Mouse (Mus musculus) intestine, postnatal 0 days (tissue): ENCODE measurements around the gene Orm1. TPM values are rescaled to one million over a fixed set of nuclear protein-coding genes. Genes with fewer than 3 reads are reported as not detected.

Experiments used
- ATAC-seq: fragments of 200-750 bp; cut with Nextera tagmentation; 2 replicates; pipeline ENCODE4 v1.8.0; 2017; ENCODE audit warnings: mild to moderate bottlenecking, moderate TSS enrichment, moderate library complexity
- H3K27ac ChIP-seq: fragments of 300-500 bp; sonication (generic); 2 replicates; pipeline ENCODE4 v1.5.1; 2014; ENCODE audit warnings: mild to moderate bottlenecking, low read depth, low read length, moderate library complexity
- H3K27me3 ChIP-seq: fragments of 300-500 bp; sonication (generic); replicated peaks from 2 replicates; pipeline ENCODE4 v1.6.1; 2014; ENCODE audit warnings: low read length, mixed read lengths; ENCODE audit not compliant: control insufficient read depth, insufficient read depth
- H3K36me3 ChIP-seq: fragments of 300-500 bp; sonication (generic); 2 replicates; pipeline ENCODE4 v1.6.1; 2014; ENCODE audit warnings: mild to moderate bottlenecking, moderate library complexity; ENCODE audit not compliant: control insufficient read depth, insufficient read depth
- H3K4me1 ChIP-seq: fragments of 300-500 bp; sonication (generic); replicated peaks from 2 replicates; pipeline ENCODE4 v1.6.1; 2014; ENCODE audit warnings: antibody characterized with exemption, low read length, mixed read lengths; ENCODE audit not compliant: control insufficient read depth, insufficient read depth
- H3K4me2 ChIP-seq: fragments of 300-500 bp; sonication (generic); replicated peaks from 2 replicates; pipeline ENCODE4 v1.6.1; 2014; ENCODE audit warnings: low read depth, mild to moderate bottlenecking, moderate library complexity
- H3K4me3 ChIP-seq: fragments of 300-500 bp; sonication (generic); 2 replicates; pipeline ENCODE4 v1.5.1; 2014; ENCODE audit warnings: low read depth, low read length
- H3K9ac ChIP-seq: fragments of 300-500 bp; sonication (generic); 2 replicates; pipeline ENCODE4 v1.6.1; 2014; ENCODE audit warnings: mild to moderate bottlenecking, low read depth, low read length
- H3K9me3 ChIP-seq: fragments of 300-500 bp; sonication (generic); 2 replicates; pipeline ENCODE4 v1.6.1; 2016; ENCODE audit warnings: mixed run types; ENCODE audit not compliant: control insufficient read depth
- CTCF ChIP-seq: sonication (generic); IDR thresholded peaks from 2 replicates; pipeline ENCODE4 v1.5.1; 2016; ENCODE audit warnings: low read depth, mild to moderate bottlenecking, control low read depth, antibody characterized with exemption, moderate library complexity
- WGBS: fragments of 180-500 bp; shearing (Covaris S2); extraction: QIAGEN DNeasy Blood & Tissue Kit; methylation state at CpG from one replicate; pipeline ENCODE4 v1.1.7; 2014; 5-methylcytosine and 5-hydroxymethylcytosine counted together
- polyA plus RNA-seq: library from polyadenylated mRNA; unstranded; fragments of >200 nt; fragmentation: Nextera tagmentation; extraction: Ambion mirVana; gene quantifications from 2 replicates; pipeline ENCODE4 v1.2.1, GENCODE M21; 2015

The Orm1 gene
- polyA plus RNA-seq, 1 experiment from 2014 or later: not detected

DNA sequence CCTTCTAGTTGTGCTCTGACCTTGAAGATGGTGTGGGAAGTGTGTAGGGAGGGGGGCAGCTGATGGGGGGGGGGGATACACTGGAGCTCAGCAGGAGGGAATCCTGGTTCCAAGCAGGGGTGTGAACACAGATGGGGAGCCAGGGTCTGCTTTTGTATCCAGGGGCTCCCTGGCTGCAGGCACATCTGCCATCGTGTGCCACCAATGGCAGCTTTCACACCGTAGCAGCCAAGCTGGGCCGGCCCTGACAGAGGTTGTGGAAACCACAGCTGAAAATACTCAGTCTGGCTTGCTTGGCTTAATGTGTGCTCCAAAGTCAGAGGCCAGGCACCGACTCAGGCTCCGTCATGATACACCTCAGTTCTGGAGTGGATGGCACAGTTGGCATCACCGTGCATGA is 43.7 kb downstream of the Orm1 start:
- Histone ChIP-seq H3K36me3 (peaks cover 18% of the 10 kb centered on the region), H3K4me1 (no peaks in the 10 kb centered on the region), H3K4me2 (no peak overlapping the region), H3K27ac (no peak overlapping the region), H3K9ac (no peak overlapping the region), H3K27me3 (no peaks in the 10 kb centered on the region), H3K9me3 (no peaks in the 10 kb centered on the region), H3K4me3 (no peak overlapping the region)
- TF ChIP-seq CTCF: no peak
- no peak for ATAC-seq
- WGBS: 84% methylated on average over 6 of the region's 6 CpGs

DNA sequence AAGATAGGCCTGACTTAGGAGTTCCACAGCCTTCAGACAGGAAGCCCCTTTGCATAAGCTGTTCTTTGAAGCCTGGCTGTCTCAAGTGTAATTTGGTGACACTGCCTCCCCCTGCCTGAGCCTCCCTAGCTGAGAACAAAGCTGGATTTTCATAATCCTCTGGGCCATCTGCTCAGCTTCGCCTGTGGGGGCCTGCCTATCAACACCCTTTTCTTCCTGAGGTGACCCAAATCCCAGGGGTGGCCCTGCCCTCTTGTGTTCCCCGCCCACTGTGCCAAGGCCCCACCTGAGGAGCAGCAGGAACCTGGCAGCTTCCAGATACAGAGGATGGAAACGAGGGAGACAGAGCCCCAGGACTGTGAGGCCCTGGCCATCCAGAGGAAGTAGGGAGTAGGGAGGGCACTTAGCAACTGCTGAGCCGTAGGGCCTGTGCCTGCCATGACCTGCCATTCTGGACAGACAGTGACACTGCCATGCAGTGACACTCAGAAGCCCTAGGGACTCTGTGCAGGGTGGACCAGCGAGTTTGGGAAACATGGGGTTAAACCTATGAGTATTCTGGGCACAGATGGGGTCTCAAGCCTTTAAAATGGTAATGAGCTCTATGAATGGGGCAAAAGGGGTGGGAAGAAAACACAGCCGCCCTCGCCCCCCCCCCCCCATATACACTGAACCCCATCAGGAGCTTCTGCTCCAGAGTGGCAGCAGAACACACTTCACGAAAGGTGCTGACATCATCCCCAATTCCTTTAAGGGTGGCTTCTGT is 44.9 kb downstream of the Orm1 start:
- 66% methylated on average over 8 of the region's 8 CpGs for WGBS
- TF ChIP-seq CTCF: no peak
- Histone ChIP-seq H3K27me3 (no peaks in the 10 kb centered on the region), H3K4me2 (no peak overlapping the region), H3K4me1 (no peaks in the 10 kb centered on the region), H3K4me3 (no peak overlapping the region), H3K9ac (no peak overlapping the region), H3K27ac (no peak overlapping the region), H3K36me3 (peaks cover 26% of the 10 kb centered on the region), H3K9me3 (no peaks in the 10 kb centered on the region)
- ATAC-seq: no peak

DNA sequence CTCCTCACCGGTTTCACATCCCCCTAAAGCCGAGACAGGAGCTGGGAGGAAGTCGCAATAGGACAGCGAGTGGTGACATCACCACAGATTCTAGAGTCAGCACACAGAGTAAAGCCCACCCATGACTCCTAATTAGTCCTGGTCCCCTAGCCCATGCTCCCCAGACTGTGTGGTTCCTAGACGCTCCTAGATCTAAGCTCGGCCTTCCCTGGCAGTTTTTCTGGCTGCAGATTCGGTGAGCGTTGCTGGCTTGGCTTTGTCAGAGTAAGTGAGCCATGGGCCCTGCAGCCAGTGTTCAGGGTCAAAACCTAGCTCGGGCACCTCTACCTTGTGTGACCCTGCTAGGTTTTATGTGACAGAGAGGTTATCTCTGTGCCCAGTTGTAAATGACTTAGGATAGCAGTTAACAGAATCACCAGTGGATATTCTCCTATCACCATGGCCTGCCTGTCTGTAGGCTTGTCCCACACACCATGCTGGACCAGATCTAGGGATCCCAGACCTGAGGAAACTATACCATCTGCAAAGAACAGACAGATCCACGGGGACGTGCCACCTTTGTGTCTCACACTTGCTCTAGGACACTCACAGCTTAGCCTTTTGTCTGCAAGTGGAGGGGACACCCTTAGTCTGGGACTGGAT is 45.6 kb downstream of the Orm1 start:
- no peaks in the 10 kb centered on the region for H3K4me1 ChIP-seq
- no peak overlapping the region for H3K27ac ChIP-seq
- H3K36me3 ChIP-seq: peaks cover 33% of the 10 kb centered on the region
- ATAC-seq: no peak
- H3K27me3 ChIP-seq: no peaks in the 10 kb centered on the region
- 74% methylated on average over 11 of the region's 11 CpGs for WGBS
- no peak for TF ChIP-seq CTCF
- no peak overlapping the region for H3K9ac ChIP-seq
- H3K4me2 ChIP-seq: no peak overlapping the region
- no peaks in the 10 kb centered on the region for H3K9me3 ChIP-seq
- no peak overlapping the region for H3K4me3 ChIP-seq

DNA sequence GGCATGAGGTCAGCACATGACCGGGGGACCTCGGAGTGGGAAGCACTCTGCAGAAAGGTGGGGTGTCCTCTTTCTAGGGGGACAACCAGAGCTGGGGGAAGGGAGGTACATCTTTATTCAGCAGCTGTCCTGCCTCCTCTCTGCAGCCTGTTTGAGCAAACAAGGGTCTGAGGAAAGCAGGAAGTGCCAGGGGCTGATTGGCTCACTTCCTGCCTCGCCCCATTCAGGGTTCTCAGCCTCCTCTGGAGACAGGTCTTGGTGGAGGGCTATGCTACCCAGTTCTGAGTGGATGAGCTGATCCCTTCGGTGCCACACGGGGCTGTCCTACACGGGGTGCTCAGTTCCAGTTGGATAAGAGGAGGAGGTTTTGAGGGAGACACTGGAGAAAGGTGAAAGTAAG is 47.0 kb downstream of the Orm1 start:
- no peak overlapping the region for H3K9ac ChIP-seq
- TF ChIP-seq CTCF: no peak
- peaks cover 37% of the 10 kb centered on the region for H3K36me3 ChIP-seq
- WGBS: 66% methylated on average over 6 of the region's 6 CpGs
- no peaks in the 10 kb centered on the region for H3K27me3 ChIP-seq
- no peak for ATAC-seq
- no peaks in the 10 kb centered on the region for H3K4me1 ChIP-seq
- H3K4me3 ChIP-seq: no peak overlapping the region
- H3K27ac ChIP-seq: no peak overlapping the region
- H3K4me2 ChIP-seq: no peak overlapping the region
- no peaks in the 10 kb centered on the region for H3K9me3 ChIP-seq

Other genes with a start within 250 kb of the Orm1 start
- gene Ambp, start 189.8 kb upstream of the Orm1 start, polyA plus RNA-seq: 7.8 and 8.8 TPM in 2 replicates
- 61.9 and 75.5 TPM in 2 replicates for gene Kif12, start 172.4 kb upstream of the Orm1 start, polyA plus RNA-seq
- 5.0 and 7.2 TPM in 2 replicates for gene Col27a1, start 130.6 kb upstream of the Orm1 start, polyA plus RNA-seq
- gene Orm3, start 11.6 kb downstream of the Orm1 start, polyA plus RNA-seq: not detected in 2 replicates
- gene Orm2, start 17.9 kb downstream of the Orm1 start, polyA plus RNA-seq: not detected in 2 replicates
- 1.4 and 1.6 TPM in 2 replicates for gene Akna, start 58.8 kb downstream of the Orm1 start, polyA plus RNA-seq
- gene Whrn, start 151.4 kb downstream of the Orm1 start, polyA plus RNA-seq: 1.3 and 1.8 TPM in 2 replicates
- 345 and 364 TPM in 2 replicates for gene Atp6v1g1, start 200.2 kb downstream of the Orm1 start, polyA plus RNA-seq
- 15.5 and 18.7 TPM in 2 replicates for gene Tmem268, start 214.2 kb downstream of the Orm1 start, polyA plus RNA-seq